Mouse (Mus musculus) lung, adult 2 months (tissue): Measurements from ENCODE around the gene Tmcc2. TPM values are rescaled to one million over a fixed set of nuclear protein-coding genes. Genes with fewer than 3 reads are reported as not detected.

Experiments used
- DNase-seq: peaks from one replicate; pipeline ENCODE4 v3.0.0; 2022
- H3K4me1 ChIP-seq: fragments of 200-500 bp; 2 replicates; pipeline ENCODE4 v1.6.1; 2011; ENCODE audit warnings: low read length; ENCODE audit not compliant: control insufficient read depth, insufficient read depth
- H3K4me3 ChIP-seq: fragments of 200-500 bp; replicated peaks from 2 replicates; pipeline ENCODE3; 2011; ENCODE audit warnings: low read depth, mild to moderate bottlenecking, control low read depth, low read length; ENCODE audit errors: extremely low read depth
- CTCF ChIP-seq: fragments of 200-500 bp; IDR thresholded peaks from 2 replicates; pipeline ENCODE4 v1.5.1; 2011; ENCODE audit warnings: mild to moderate bottlenecking, low read length, control low read depth; ENCODE audit not compliant: insufficient read depth
- POLR2A ChIP-seq: fragments of 200-500 bp; IDR thresholded peaks from 2 replicates; pipeline ENCODE4 v1.6.1; 2011; ENCODE audit warnings: low read depth, mild to moderate bottlenecking, control low read depth, low read length, borderline replicate concordance; ENCODE audit errors: extremely low read depth
- WGBS: fragments of 180-500 bp; shearing (Covaris S2); methylation state at CpG from one replicate; pipeline ENCODE4 v1.1.7; 2018; 5-methylcytosine and 5-hydroxymethylcytosine counted together
- polyA plus RNA-seq: library from polyadenylated mRNA; depleted of rRNA; stranded (reverse); fragments of >200 nt; gene quantifications from 2 replicates; pipeline ENCODE4 v1.2.3, GENCODE M21; 2012

The Tmcc2 gene
- polyA plus RNA-seq, 1 experiment: 135 TPM

GRCm38 (mm10) chr1:132333675-132334141 is 57.4 kb downstream of the Tmcc2 start:
- 4% methylated on average over 4 of the region's 4 CpGs for whole genome bisulfite sequencing
- no peak for TF ChIP-seq CTCF
- TF ChIP-seq POLR2A: no peak
- Histone ChIP-seq H3K4me3 (no peak overlapping the region), H3K4me1 (peaks cover 28% of the 10 kb centered on the region)
- DNase-seq: no peak

- Histone ChIP-seq H3K4me1 (peaks cover 32% of the 10 kb centered on the region), H3K4me3 (no peak overlapping the region)
- DNase-seq: no peak
- 20% methylated on average over 2 of the region's 2 CpGs for WGBS
- TF ChIP-seq POLR2A: no peak
- TF ChIP-seq CTCF: no peak
Measured at GRCm38 (mm10) chr1:132333201-132333600, 57.9 kb downstream of the Tmcc2 start.

DNA sequence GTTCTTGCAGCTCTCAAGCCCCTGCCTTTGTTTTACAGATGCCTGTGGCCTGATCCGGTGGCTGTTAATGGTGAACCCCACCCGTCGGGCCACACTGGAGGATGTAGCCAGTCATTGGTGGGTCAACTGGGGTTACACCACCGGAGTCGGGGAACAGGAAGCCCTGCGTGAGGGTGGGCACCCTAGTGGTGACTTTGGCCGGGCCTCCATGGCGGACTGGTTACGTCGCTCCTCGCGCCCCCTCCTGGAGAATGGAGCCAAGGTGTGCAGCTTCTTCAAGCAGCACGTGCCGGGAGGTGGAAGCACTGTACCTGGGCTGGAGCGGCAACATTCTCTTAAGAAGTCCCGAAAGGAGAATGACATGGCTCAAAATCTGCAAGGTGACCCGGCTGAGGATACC is 59.8 kb downstream of the Tmcc2 start:
- peaks cover 28% of the 10 kb centered on the region for H3K4me1 ChIP-seq
- no peak overlapping the region for H3K4me3 ChIP-seq
- no peak for TF ChIP-seq POLR2A
- no peak for TF ChIP-seq CTCF
- WGBS: 82% methylated on average over 17 of the region's 17 CpGs
- no peak for DNase-seq

- WGBS: 87% methylated on average over 15 of the region's 15 CpGs
- TF ChIP-seq POLR2A: no peak
- no peak for TF ChIP-seq CTCF
- DNase-seq: no peak
- H3K4me1 ChIP-seq: peaks cover 23% of the 10 kb centered on the region
- no peak overlapping the region for H3K4me3 ChIP-seq
Measured at GRCm38 (mm10) chr1:132330397-132330796, 60.7 kb downstream of the Tmcc2 start.

GRCm38 (mm10) chr1:132329656-132330055 is 61.4 kb downstream of the Tmcc2 start:
- WGBS: 66% methylated on average over 7 of the region's 7 CpGs
- DNase-seq: no peak
- TF ChIP-seq CTCF (no peak), POLR2A (no peak)
- Histone ChIP-seq H3K4me1 (peaks cover 20% of the 10 kb centered on the region), H3K4me3 (no peak overlapping the region)

DNA sequence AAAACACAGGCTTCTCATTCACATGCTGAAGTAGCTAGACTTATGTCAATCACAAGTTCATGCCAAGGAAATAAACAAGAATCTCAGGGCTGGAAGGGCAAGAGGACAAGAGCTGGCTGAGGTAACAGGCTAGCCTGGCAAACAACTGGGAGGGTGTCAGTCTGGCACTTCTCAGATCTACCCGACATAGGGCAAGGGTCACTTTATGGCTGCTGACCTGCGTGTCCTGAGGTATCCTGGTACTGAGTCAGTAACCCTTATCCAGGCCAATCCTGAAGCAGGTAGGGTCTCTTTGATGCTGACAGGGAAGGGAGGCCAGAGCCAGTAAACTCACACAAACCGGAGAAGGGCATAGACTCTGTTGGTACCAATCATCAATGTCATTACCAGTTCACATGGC is 62.5 kb downstream of the Tmcc2 start:
- DNase-seq: no peak
- Histone ChIP-seq H3K4me1 (peaks cover 12% of the 10 kb centered on the region), H3K4me3 (no peak overlapping the region)
- 67% methylated on average over 3 of the region's 3 CpGs for WGBS
- no peak for TF ChIP-seq CTCF
- TF ChIP-seq POLR2A: no peak

GRCm38 (mm10) chr1:132327477-132327876 is 63.6 kb downstream of the Tmcc2 start:
- no peak for DNase-seq
- Histone ChIP-seq H3K4me1 (peaks cover 10% of the 10 kb centered on the region), H3K4me3 (no peak overlapping the region)
- 86% methylated on average over 17 of the region's 17 CpGs for WGBS
- no peak for TF ChIP-seq POLR2A
- no peak for TF ChIP-seq CTCF

GRCm38 (mm10) chr1:132326777-132327176 is 64.3 kb downstream of the Tmcc2 start:
- peaks cover 13% of the 10 kb centered on the region for H3K4me1 ChIP-seq
- no peak for DNase-seq
- 40% methylated on average over 9 of the region's 9 CpGs for WGBS
- no peak overlapping the region for H3K4me3 ChIP-seq
- TF ChIP-seq CTCF (no peak), POLR2A (no peak)

GRCm38 (mm10) chr1:132322711-132323542 is 68.2 kb downstream of the Tmcc2 start:
- 39% methylated on average over 13 of the region's 13 CpGs for WGBS
- Histone ChIP-seq H3K4me3 (no peak overlapping the region), H3K4me1 (peaks cover 16% of the 10 kb centered on the region)
- no peak for TF ChIP-seq CTCF
- no peak for TF ChIP-seq POLR2A
- DNase-seq: peak; percentile 31
